Comparison of ENCODE assay signal across 8 mouse cellular contexts in genomic region chr1:82476746-82477145, GRCm38 (mm10).
DNase-seq lines count a peak whose midpoint lies in the region.

No protein-coding gene starts in this region.

- peak; percentile 17 for DNase-seq in kidney, adult 11 months
- DNase-seq in kidney, adult 18-20 months = no peak
- DNase-seq in heart, adult 9 months (ENCODE audit: low spot score in 2 of 2) = peak; percentile 11 to 23
- DNase-seq in kidney, postnatal 10 days = peak; percentile 61
- DNase-seq in retina, embryonic 14.5 days (ENCODE audit: low spot score) = peak; percentile 15
- no peak for DNase-seq in cerebellum, postnatal 36 days
- no peak for DNase-seq in frontal cortex, postnatal 14 days (ENCODE audit: low spot score in 2 of 2)
- DNase-seq in spleen, postnatal 14 days (ENCODE audit: low spot score in 2 of 2) = no peak

Comparison
In these comparisons a context has a peak if more than half of its experiments do, and no peak if none do; other contexts are left out.
1. DNase-seq: peak in kidney, adult 11 months (single experiment), heart, adult 9 months (2 of 2), kidney, postnatal 10 days (single experiment) and retina, embryonic 14.5 days (single experiment); none in kidney, adult 18-20 months (single experiment), cerebellum, postnatal 36 days (0 of 2), frontal cortex, postnatal 14 days (0 of 2) and spleen, postnatal 14 days (0 of 2).